Mouse (Mus musculus) embryonic facial prominence, embryonic 12.5 days (tissue): ENCODE data around the gene Ilkap. TPM values are rescaled to one million over a fixed set of nuclear protein-coding genes. Genes with fewer than 3 reads are reported as not detected.

ENCODE experiments used
- ATAC-seq: fragments of 200-750 bp; cut with Nextera tagmentation; 2 replicates; pipeline ENCODE4 v1.8.0; 2017; ENCODE audit not compliant: insufficient number of reproducible peaks, insufficient read depth, low FRiP score, low TSS enrichment
- H3K27ac ChIP-seq: fragments of 300-500 bp; sonication (generic); 2 replicates; pipeline ENCODE4 v1.5.1; 2016; ENCODE audit warnings: mild to moderate bottlenecking
- H3K27me3 ChIP-seq: fragments of 300-500 bp; sonication (generic); 2 replicates; pipeline ENCODE4 v1.6.1; 2016; ENCODE audit warnings: mild to moderate bottlenecking, moderate library complexity
- H3K36me3 ChIP-seq: fragments of 300-500 bp; sonication (generic); 2 replicates; pipeline ENCODE4 v1.6.1; 2016; ENCODE audit warnings: mild to moderate bottlenecking
- H3K4me1 ChIP-seq: fragments of 300-500 bp; sonication (generic); 2 replicates; pipeline ENCODE4 v1.6.1; 2016
- H3K4me2 ChIP-seq: fragments of 300-500 bp; sonication (generic); replicated peaks from 2 replicates; pipeline ENCODE4 v1.6.1; 2016; ENCODE audit warnings: mild to moderate bottlenecking, moderate library complexity
- H3K4me3 ChIP-seq: fragments of 300-500 bp; sonication (generic); 2 replicates; pipeline ENCODE4 v1.5.1; 2016; ENCODE audit warnings: mild to moderate bottlenecking
- H3K9ac ChIP-seq: fragments of 300-500 bp; sonication (generic); 2 replicates; pipeline ENCODE4 v1.6.1; 2016; ENCODE audit warnings: mild to moderate bottlenecking, moderate library complexity
- H3K9me3 ChIP-seq: fragments of 300-500 bp; sonication (generic); 2 replicates; pipeline ENCODE4 v1.6.1; 2016; ENCODE audit warnings: mild to moderate bottlenecking, moderate library complexity
- WGBS: fragments of 180-500 bp; shearing (Covaris S2); methylation state at CpG from one replicate; pipeline ENCODE4 v1.1.7; 2016; 5-methylcytosine and 5-hydroxymethylcytosine counted together
- polyA plus RNA-seq: library from polyadenylated mRNA; unstranded; fragments of >200 nt; fragmentation: Nextera tagmentation; extraction: Ambion mirVana; gene quantifications from 2 replicates; pipeline ENCODE4 v1.2.1, GENCODE M21; 2016

Ilkap gene
- polyA plus RNA-seq, 1 experiment from 2014 or later, result 171 TPM

DNA sequence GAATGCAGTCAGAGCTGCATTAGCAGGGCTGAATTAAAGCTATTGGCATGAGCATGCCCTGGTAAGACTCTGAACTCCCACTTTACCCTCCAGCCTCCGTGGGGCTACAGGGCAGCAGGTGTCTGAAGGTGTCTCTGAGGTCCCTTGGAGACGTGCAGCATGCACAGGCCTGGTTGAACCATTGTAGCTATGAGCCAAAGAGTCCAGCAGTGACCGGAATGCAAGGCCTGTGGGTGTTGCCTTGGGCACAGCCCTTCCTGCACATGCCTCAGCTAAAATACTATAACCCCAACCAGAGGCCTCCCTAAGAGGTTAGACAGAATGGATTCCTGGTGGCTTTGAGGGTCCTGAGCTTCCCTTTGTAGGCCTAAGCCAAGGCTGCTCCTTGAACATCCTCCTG, 47.4 kb downstream of the Ilkap start:
- no peaks in the 10 kb centered on the region for H3K4me1 ChIP-seq
- H3K27me3 ChIP-seq, result peaks cover 8% of the 10 kb centered on the region
- no peak overlapping the region for H3K27ac ChIP-seq
- ATAC-seq, result no peak
- H3K4me2 ChIP-seq, result no peak overlapping the region
- no peak overlapping the region for H3K4me3 ChIP-seq
- H3K36me3 ChIP-seq, result no peaks in the 10 kb centered on the region
- WGBS, result 66% methylated on average over 3 of the region's 3 CpGs
- H3K9ac ChIP-seq, result no peak overlapping the region
- no peaks in the 10 kb centered on the region for H3K9me3 ChIP-seq

DNA sequence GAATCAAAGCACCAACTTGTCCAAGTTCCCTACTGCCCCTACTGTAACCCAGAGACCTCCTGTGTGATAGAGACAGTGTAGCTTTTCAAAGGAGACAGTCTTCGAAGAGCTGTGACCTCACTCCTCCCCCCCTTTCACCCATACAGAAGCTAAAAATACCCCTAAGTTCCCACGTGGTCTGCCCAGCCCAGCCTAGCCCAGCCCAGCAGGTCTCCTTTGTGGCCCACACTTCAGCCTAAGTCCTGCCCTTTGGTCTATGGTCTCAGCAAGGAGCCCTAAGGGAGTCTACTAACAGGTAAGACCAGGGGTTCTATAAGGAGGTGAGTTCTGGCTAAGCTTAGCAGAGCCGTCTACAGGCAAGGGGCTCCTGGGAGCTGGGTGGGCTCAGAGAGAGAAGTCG, 47.8 kb downstream of the Ilkap start, which contains the start of gene Klhl30:
Gene Klhl30, plus strand, starts transcription at position 176 of the 400 bp plus-strand sequence.
- peaks cover 12% of the 10 kb centered on the region for H3K27me3 ChIP-seq
- no peak within 1 kb of the TSS for H3K4me2 ChIP-seq
- no peak within 1 kb of the TSS for H3K27ac ChIP-seq
- ATAC-seq, result no peak
- H3K4me3 ChIP-seq, result no peak within 1 kb of the TSS
- no peaks in the 10 kb centered on the region for H3K9me3 ChIP-seq
- no peaks in the 10 kb centered on the region for H3K36me3 ChIP-seq
- 59% methylated on average over 4 of the region's 4 CpGs for WGBS
- no peaks in the 10 kb centered on the region for H3K4me1 ChIP-seq
- no peak within 1 kb of the TSS for H3K9ac ChIP-seq

DNA sequence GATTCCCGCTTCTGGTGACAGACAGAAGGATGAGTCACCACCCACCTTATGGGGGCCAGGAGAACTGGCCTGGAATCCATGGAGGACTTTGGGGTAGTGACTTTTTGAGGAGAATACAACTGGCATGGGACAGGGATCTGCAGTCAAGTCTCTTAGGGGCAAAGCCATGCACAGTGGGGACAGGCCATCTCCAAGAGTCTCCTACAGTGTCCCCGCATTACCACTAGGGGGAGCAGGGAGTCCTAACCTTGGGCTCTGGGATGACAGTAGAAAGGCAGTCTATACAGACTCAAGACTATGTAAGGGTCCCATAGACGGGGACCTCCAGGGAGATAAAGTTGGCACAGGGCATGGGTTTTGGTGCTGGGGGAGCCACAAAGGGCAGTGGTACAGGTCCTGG, 51.7 kb downstream of the Ilkap start:
- Histone ChIP-seq H3K9ac (no peak overlapping the region), H3K9me3 (no peaks in the 10 kb centered on the region), H3K4me3 (no peak overlapping the region), H3K4me1 (peaks cover 10% of the 10 kb centered on the region), H3K27ac (no peak overlapping the region), H3K27me3 (peaks cover 51% of the 10 kb centered on the region), H3K4me2 (no peak overlapping the region), H3K36me3 (no peaks in the 10 kb centered on the region)
- no peak for ATAC-seq
- WGBS, result 34% methylated on average over 3 of the region's 3 CpGs

DNA sequence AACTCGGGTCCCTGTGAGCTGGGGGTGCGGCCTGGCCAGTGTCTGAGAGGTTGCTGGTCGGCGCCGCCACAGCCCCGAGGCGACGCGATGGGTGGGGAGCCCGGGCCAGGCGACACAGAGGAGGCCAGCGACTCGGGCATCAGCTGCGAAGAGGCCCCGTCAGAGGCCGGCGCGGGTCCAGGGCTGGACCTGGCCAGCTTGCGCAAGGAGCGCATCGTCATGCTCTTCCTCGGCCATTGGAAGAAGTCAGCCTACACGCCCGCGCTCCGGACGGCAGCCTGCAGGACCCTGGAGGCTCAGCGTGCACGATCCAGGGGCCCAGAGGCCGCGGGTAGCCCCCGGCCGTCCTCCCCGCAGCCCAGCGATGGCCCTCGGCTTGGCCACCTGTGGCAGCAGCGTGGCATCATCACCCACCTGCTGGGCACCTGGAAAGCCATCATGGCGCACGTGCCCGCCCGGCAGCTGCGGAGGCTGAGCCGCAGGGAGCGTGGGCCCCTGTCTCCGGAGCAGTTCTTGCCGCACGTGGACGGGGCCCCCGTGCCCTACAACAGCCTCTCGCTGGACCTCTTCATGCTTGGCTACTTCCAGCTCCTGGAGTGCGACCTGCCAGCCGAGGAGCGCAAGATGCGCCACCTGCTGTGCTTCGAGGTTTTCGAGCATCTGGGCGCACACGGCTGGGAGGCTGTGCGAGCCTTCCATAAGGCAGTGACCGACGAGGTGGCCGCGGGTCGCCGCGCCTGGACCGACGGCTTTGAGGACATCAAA, 53.5 kb downstream of the Ilkap start:
- Histone ChIP-seq H3K9ac (no peak overlapping the region), H3K4me1 (peaks cover 10% of the 10 kb centered on the region), H3K4me3 (peak overlapping the region; percentile 31), H3K27ac (no peak overlapping the region), H3K9me3 (no peaks in the 10 kb centered on the region), H3K27me3 (peaks cover 61% of the 10 kb centered on the region), H3K36me3 (no peaks in the 10 kb centered on the region), H3K4me2 (peak overlapping the region; percentile 56)
- ATAC-seq, result no peak
- WGBS, result 4% methylated on average over 67 of the region's 68 CpGs

DNA sequence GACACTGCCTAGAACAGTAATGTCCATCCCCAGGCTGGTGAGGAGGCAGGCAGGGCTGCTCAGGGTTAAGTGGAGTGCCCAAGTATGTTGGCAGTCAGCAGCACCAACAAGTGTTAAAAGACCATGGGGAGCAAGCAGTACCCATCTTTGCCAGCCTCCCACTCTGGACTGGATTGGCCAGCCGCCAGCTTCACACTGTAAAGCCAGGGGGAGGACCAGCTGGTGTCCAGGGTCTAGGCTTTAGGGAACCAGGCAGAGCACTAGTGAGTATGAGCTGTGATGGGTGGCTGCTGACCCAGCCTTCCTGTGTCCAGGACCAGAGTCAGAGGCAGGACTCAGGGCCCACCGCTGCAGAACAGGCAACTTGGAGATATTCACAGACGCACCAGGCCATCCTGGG, 54.6 kb downstream of the Ilkap start:
- no peaks in the 10 kb centered on the region for H3K9me3 ChIP-seq
- H3K36me3 ChIP-seq, result no peaks in the 10 kb centered on the region
- 86% methylated on average over 3 of the region's 3 CpGs for WGBS
- H3K4me2 ChIP-seq, result no peak overlapping the region
- H3K4me3 ChIP-seq, result no peak overlapping the region
- no peak overlapping the region for H3K9ac ChIP-seq
- H3K27me3 ChIP-seq, result peaks cover 61% of the 10 kb centered on the region
- no peak for ATAC-seq
- no peak overlapping the region for H3K27ac ChIP-seq
- H3K4me1 ChIP-seq, result peaks cover 10% of the 10 kb centered on the region

DNA sequence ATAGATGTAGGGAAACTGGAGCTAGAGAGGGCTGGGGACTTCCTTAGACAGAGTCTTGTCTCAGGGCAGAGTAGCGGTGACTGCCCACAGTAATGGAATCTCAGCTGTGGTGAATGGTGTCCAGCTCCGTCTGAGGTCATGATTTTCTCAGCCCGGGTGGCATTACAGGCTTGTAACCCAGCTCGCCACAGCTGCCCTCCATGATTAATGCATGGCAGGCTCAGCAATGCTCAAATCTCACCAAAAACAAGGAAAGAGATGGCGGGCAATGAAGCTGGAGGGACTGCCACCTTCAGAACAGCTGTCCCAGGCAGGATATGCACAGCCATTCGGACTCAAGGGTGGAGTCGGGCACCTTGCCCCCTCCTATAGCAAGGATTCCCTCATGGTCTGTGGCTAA, 61.3 kb downstream of the Ilkap start:
- no peaks in the 10 kb centered on the region for H3K9me3 ChIP-seq
- H3K36me3 ChIP-seq, result no peaks in the 10 kb centered on the region
- ATAC-seq, result no peak

DNA sequence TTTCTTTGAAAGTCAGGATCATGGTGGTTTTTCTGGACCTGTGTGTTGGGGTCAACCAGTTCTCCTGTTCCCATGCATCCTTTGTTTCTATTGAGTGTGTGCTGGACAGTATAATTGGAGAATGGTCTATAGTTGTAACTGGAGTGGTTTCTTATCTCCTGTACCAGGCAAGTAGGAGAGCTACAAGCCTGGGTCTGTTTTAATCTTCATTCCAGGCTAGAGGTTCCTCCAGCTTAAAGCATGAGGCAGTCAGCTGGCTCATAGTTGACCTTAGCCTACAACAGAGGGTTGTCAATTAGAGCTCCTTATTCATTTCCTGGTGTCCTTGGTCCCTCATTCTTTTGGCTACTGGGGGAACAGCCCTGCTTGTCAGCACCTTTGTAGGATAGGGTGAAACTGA, 65.0 kb downstream of the Ilkap start:
- no peak for ATAC-seq
- Histone ChIP-seq H3K9ac (no peak overlapping the region), H3K4me1 (0 out of 2 replicates have a peak, but pooled peaks cover 3% of the 10 kb centered on the region), H3K9me3 (no peaks in the 10 kb centered on the region), H3K27me3 (no peaks in the 10 kb centered on the region), H3K36me3 (no peaks in the 10 kb centered on the region), H3K4me3 (no peak overlapping the region), H3K4me2 (no peak overlapping the region), H3K27ac (no peak overlapping the region)

More for the DNA sequence above, 61.3 kb downstream of the Ilkap start:
- no peak overlapping the region for H3K4me3 ChIP-seq
- 0 out of 2 replicates have a peak, but pooled peaks cover 3% of the 10 kb centered on the region for H3K4me1 ChIP-seq
- no peak overlapping the region for H3K4me2 ChIP-seq
- 85% methylated on average over 7 of the region's 7 CpGs for WGBS
- peaks cover 14% of the 10 kb centered on the region for H3K27me3 ChIP-seq
- no peak overlapping the region for H3K9ac ChIP-seq
- H3K27ac ChIP-seq, result no peak overlapping the region

DNA sequence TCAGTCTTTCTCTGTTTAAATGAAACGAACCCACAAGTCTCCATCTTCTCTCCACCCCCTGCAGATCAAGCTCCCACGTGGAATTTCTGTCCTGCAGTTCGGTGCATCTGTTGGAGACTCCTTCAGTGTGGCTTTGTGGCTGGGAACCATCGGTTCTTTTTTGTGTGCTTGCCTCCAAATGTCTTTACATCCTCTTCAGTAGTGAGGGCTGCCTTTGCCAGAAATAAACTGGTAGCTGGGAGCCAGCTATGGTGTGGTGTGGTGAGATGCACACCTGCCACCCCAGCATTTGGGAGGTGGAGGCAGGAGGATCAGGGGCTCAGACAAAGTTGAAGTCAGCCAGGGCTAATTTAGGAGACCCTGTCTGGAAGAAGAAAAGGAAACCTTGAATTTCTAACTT, 66.5 kb downstream of the Ilkap start:
- WGBS, result 56% methylated on average over 4 of the region's 4 CpGs
- no peak for ATAC-seq
- Histone ChIP-seq H3K4me3 (no peak overlapping the region), H3K36me3 (no peaks in the 10 kb centered on the region), H3K9me3 (no peaks in the 10 kb centered on the region), H3K27ac (0 out of 2 replicates have a peak overlapping the region, but pooled peaks have one; percentile 23), H3K27me3 (no peaks in the 10 kb centered on the region), H3K4me2 (no peak overlapping the region), H3K4me1 (0 out of 2 replicates have a peak, but pooled peaks cover 3% of the 10 kb centered on the region), H3K9ac (no peak overlapping the region)

DNA sequence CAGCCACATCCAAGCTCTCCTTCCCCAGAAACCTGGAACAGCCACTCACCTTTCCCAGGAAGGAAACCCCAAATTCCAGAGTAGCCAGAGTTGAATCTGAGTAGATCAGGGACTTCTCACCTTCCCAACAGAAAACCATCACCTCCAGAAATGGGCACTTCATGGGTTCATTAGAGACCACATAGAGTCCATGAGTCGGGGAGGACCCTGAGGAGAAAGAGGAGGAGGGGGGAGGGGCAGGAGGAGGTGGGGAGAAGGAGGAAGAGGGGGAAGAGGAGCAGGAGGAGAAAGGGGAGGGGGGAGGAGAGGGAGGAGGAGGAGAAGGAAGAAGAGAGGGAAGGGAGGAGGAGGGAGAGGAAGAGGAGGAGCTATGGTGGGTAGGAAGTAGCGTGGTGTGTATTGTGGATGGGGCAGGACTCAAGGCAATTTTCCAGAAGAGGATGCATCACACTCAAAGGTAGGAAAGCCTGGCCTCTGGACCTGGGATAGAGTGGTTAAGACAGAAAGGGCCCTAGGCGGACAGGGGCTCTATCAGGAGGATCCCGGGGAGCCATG, 73.0 kb downstream of the Ilkap start:
- no peak for ATAC-seq
- Histone ChIP-seq H3K27ac (no peak overlapping the region), H3K4me2 (no peak overlapping the region), H3K9me3 (no peaks in the 10 kb centered on the region), H3K36me3 (no peaks in the 10 kb centered on the region), H3K4me3 (no peak overlapping the region), H3K9ac (no peak overlapping the region), H3K4me1 (no peaks in the 10 kb centered on the region), H3K27me3 (no peaks in the 10 kb centered on the region; the same call in 1 of the 2 replicates)
- 69% methylated on average over 4 of the region's 4 CpGs for WGBS

DNA sequence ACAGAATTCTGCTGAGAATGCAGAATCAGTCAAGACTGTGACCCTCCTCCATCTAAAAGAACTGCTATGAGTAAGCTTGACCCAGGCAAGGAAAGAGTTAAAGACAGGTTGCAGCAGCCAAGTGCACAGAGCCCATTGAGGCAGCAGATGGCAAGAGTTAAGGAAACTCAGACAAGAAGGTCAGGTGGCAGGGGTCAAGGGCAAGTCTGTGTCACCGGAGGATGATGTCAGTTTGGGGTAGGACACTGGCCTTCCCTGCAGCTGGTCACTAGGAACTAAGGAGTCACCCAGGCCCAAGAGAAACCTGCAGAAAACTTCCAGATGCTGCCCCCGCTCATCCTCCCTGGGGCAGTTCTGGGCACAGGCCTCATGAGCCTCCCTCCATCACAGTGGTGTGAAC, 74.0 kb downstream of the Ilkap start:
- no peak for ATAC-seq
- H3K9me3 ChIP-seq, result no peaks in the 10 kb centered on the region
- no peak overlapping the region for H3K4me2 ChIP-seq
- H3K4me3 ChIP-seq, result no peak overlapping the region
- H3K36me3 ChIP-seq, result no peaks in the 10 kb centered on the region
- 51% methylated on average over 2 of the region's 2 CpGs for WGBS
- H3K4me1 ChIP-seq, result no peaks in the 10 kb centered on the region
- H3K27me3 ChIP-seq, result no peaks in the 10 kb centered on the region; the same call in 1 of the 2 replicates
- H3K27ac ChIP-seq, result no peak overlapping the region
- no peak overlapping the region for H3K9ac ChIP-seq
